Comparison of ENCODE assay signal across 8 mouse cellular contexts in the genomic region with DNA sequence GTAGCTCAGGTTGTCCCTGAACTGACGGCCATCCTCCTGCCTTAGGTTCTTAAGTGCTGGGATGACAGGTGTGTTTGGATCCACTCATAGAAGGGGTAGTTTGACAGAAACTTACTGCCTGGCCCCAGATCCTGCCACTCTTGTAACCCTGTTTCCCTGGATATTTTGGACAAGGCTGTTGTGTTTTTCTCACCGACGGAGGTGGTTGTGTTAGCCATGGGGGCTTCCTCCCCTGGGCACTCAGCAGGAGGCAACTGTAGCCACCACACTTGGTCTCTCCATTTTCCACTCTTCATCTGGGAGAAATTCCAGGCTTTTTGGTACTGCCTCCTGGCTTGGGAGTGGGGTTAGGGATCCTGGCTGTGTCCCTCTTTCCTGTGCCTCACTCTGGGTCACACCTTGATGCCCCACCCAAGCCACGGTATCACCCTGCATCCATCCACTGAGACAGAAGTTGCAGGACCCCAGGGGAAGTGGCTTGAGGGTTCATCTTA. TPM values are rescaled to one million over a fixed set of nuclear protein-coding genes. Genes with fewer than 3 reads are reported as not detected.
A peak's percentile ranks its signal among the peaks of the same experiment; 100 is the strongest.
DNase-seq lines count a peak whose midpoint lies in the region; ATAC-seq and TF ChIP-seq lines count a peak whose summit lies in the region.

No protein-coding gene starts in this region.

- no peak for ATAC-seq in limb, embryonic 13.5 days (ENCODE audit: low FRiP score, low read depth)

- peak overlapping the region; percentile 79 for H3K9ac ChIP-seq in limb, embryonic 13.5 days

- peak; percentile 72 for DNase-seq in cerebellum, adult 11-12 months
- DNase-seq in cerebellum, postnatal 4 days (ENCODE audit: low spot score in 2 of 2): no peak
- DNase-seq in right cerebral cortex, postnatal 10 days (ENCODE audit: low spot score in 2 of 2): peak; percentile 45 to 59
- no peak for DNase-seq in right cerebral cortex, postnatal 14 days
- no peak for DNase-seq in layer of hippocampus, postnatal 10 days (ENCODE audit: low spot score in 2 of 2)
- no peak for DNase-seq in left cerebral cortex, adult 18-20 months (ENCODE audit: low spot score in 2 of 2)

- no peak for TF ChIP-seq POLR2A in small intestine, adult 2 months (IDR thresholded peaks at IDR 0.05; ENCODE audit: low read depth, low read length)

- WGBS in limb, embryonic 13.5 days: 8% methylated on average over 4 of the region's 4 CpGs
- WGBS in small intestine, adult 2 months: under 1% methylated on average over 4 of the region's 4 CpGs

- peak overlapping the region; percentile 63 for H3K4me3 ChIP-seq in limb, embryonic 13.5 days
- H3K4me3 ChIP-seq in small intestine, adult 2 months (ENCODE audit: low read depth, low read length): peak overlapping the region; percentile 91

- H3K9me3 ChIP-seq in limb, embryonic 13.5 days: no peaks in the 10 kb centered on the region

- H3K36me3 ChIP-seq in limb, embryonic 13.5 days: peaks cover 32% of the 10 kb centered on the region
- H3K36me3 ChIP-seq in small intestine, adult 2 months (ENCODE audit: control insufficient read depth, insufficient read depth, low read length): peaks cover 11% of the 10 kb centered on the region

- peak overlapping the region; percentile 89 for H3K27ac ChIP-seq in limb, embryonic 13.5 days
- peak overlapping the region; percentile 86 for H3K27ac ChIP-seq in small intestine, adult 2 months (ENCODE audit: insufficient read depth, low read depth, low read length)

- H3K27me3 ChIP-seq in limb, embryonic 13.5 days: no peaks in the 10 kb centered on the region
- no peaks in the 10 kb centered on the region for H3K27me3 ChIP-seq in small intestine, adult 2 months (ENCODE audit: control insufficient read depth, insufficient read depth, low read length)

- H3K4me2 ChIP-seq in limb, embryonic 13.5 days (replicated peaks): peak overlapping the region; percentile 95

- TF ChIP-seq CTCF in small intestine, adult 2 months (IDR thresholded peaks at IDR 0.05; ENCODE audit: extremely low read depth, insufficient read length, insufficient replicate concordance, low read depth, low read length): no peak

- H3K4me1 ChIP-seq in limb, embryonic 13.5 days: peaks cover 27% of the 10 kb centered on the region
- peaks cover 23% of the 10 kb centered on the region for H3K4me1 ChIP-seq in small intestine, adult 2 months (ENCODE audit: control insufficient read depth, insufficient read depth, insufficient read length, low read length)

RNA-seq across cellular contexts. Expression of gene Ell, which starts 0.8 kb away (rescaled TPM):
- polyA plus RNA-seq in limb, embryonic 13.5 days (2015; fragmentation: Nextera tagmentation; extraction: Ambion mirVana): 20.9 and 21.4 TPM in 2 replicates
- 20.5 and 45.6 TPM in 2 replicates for polyA plus RNA-seq in small intestine, adult 2 months (2012; rRNA removed)
- total RNA-seq in layer of hippocampus, postnatal 10 days (2021): 10 to 100 TPM; 15.8 to 16.4 TPM
- total RNA-seq in left cerebral cortex, adult 18-20 months (2021): 10 to 100 TPM; 19.0 to 21.6 TPM

RNA-seq across cellular contexts. Expression of gene Kxd1, which starts 12.3 kb away (rescaled TPM):
- polyA plus RNA-seq in limb, embryonic 13.5 days (2015; fragmentation: Nextera tagmentation; extraction: Ambion mirVana): 49.3 and 53.4 TPM in 2 replicates
- 34.3 and 64.4 TPM in 2 replicates for polyA plus RNA-seq in small intestine, adult 2 months (2012; rRNA removed)
- total RNA-seq in layer of hippocampus, postnatal 10 days (2021): 10 to 100 TPM; 33.1 to 35.3 TPM
- total RNA-seq in left cerebral cortex, adult 18-20 months (2021): 10 to 100 TPM; 44.8 to 46.4 TPM

RNA-seq across cellular contexts. Expression of gene Fkbp8, which starts 12.5 kb away (rescaled TPM):
- polyA plus RNA-seq in limb, embryonic 13.5 days (2015; fragmentation: Nextera tagmentation; extraction: Ambion mirVana): 284 and 290 TPM in 2 replicates
- polyA plus RNA-seq in small intestine, adult 2 months (2012; rRNA removed): 300 and 623 TPM in 2 replicates
- total RNA-seq in layer of hippocampus, postnatal 10 days (2021): 100 to 1,000 TPM; 337 to 361 TPM
- 100 to 1,000 TPM; 407 to 421 TPM for total RNA-seq in left cerebral cortex, adult 18-20 months (2021)

RNA-seq across cellular contexts. Expression of gene Uba52, which starts 29.5 kb away (rescaled TPM):
- 856 and 861 TPM in 2 replicates for polyA plus RNA-seq in limb, embryonic 13.5 days (2015; fragmentation: Nextera tagmentation; extraction: Ambion mirVana)
- polyA plus RNA-seq in small intestine, adult 2 months (2012; rRNA removed): 606 and 770 TPM in 2 replicates
- 1,000 to 10,000 TPM in 1 of 2 experiments, 100 to 1,000 TPM in 1; 916 to 1,148 TPM for total RNA-seq in layer of hippocampus, postnatal 10 days (2021)
- 100 to 1,000 TPM; 924 to 953 TPM for total RNA-seq in left cerebral cortex, adult 18-20 months (2021)

RNA-seq across cellular contexts. Expression of gene Rex1bd, which starts 33.5 kb away (rescaled TPM):
- 139 and 148 TPM in 2 replicates for polyA plus RNA-seq in limb, embryonic 13.5 days (2015; fragmentation: Nextera tagmentation; extraction: Ambion mirVana)
- polyA plus RNA-seq in small intestine, adult 2 months (2012; rRNA removed): 137 and 244 TPM in 2 replicates
- 100 to 1,000 TPM in 1 of 2 experiments, 10 to 100 TPM in 1; 97.8 to 106 TPM for total RNA-seq in layer of hippocampus, postnatal 10 days (2021)
- total RNA-seq in left cerebral cortex, adult 18-20 months (2021): 100 to 1,000 TPM; 118 to 122 TPM

Comparison
In these comparisons a context has a peak if more than half of its experiments do, and no peak if none do; other contexts are left out.
1. DNase-seq: peak in cerebellum, adult 11-12 months (single experiment) and right cerebral cortex, postnatal 10 days (2 of 2); none in cerebellum, postnatal 4 days (0 of 2), right cerebral cortex, postnatal 14 days (single experiment), layer of hippocampus, postnatal 10 days (0 of 2) and left cerebral cortex, adult 18-20 months (0 of 2).